ENCODE assay signal across 7 mouse cellular contexts in the genomic region with DNA sequence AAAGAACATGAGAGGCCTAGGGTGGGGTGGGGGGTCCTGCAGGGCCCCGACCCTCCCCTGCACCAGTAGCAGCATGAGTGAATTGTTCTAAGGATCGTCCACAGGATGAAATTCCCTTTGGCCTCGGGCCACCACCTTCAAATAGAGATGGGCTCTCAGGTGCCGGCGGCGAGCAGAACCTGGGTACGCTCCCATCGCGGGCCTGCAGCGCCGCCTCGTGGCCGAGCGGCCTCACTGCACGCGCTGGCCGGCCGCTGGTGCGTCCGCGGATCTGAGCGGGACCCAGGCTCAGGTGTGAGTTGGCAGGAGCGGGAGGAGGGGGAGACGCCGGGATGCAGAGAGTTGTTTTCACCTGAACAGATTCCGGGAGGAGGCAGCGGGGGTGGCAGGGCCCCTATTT. TPM values are rescaled to one million over a fixed set of nuclear protein-coding genes. Genes with fewer than 3 reads are reported as not detected.
DNase-seq lines count a peak whose midpoint lies in the region; ATAC-seq and TF ChIP-seq lines count a peak whose summit lies in the region.

No protein-coding gene starts in this region.

- peak; percentile 42 for ATAC-seq in Patski

- no peak for TF ChIP-seq CTCF in Patski (IDR thresholded peaks at IDR 0.05)
- TF ChIP-seq CTCF in cortical plate, adult 2 months (IDR thresholded peaks at IDR 0.05; ENCODE audit: extremely low read depth, insufficient read depth, low read length) = peak; percentile 75

- CTCF ChIA-PET in Patski (lab: Charles Lee) = no interaction called here

- DNase-seq in CD4-positive helper T cell, adult 2 months (ENCODE audit: low read depth, low spot score) = peak; percentile 66
- no peak for DNase-seq in Patski (ENCODE audit: low read depth, low spot score)
- peak; percentile 64 to 75 for DNase-seq in heart, postnatal 14 days
- DNase-seq in layer of hippocampus, adult 9-11 months = peak; percentile 43
- DNase-seq in lung, postnatal 36 days = peak; percentile 39
- DNase-seq in right cerebral cortex, postnatal 10 days (ENCODE audit: low spot score in 2 of 2) = peak; percentile 58 to 69

- no peaks in the 10 kb centered on the region for H3K4me1 ChIP-seq in cortical plate, adult 2 months (ENCODE audit: control insufficient read depth, insufficient read depth, low read length)

- intact Hi-C loops in heart, postnatal 14 days (cut with DNase I) = loop anchor here (2.0 to 5.0 kb wide), 3 partner anchors 263 to 332 kb away; no protein-coding TSS in a partner anchor

- no peak overlapping the region for H3K4me3 ChIP-seq in cortical plate, adult 2 months (ENCODE audit: insufficient read depth, low read length)

- POLR2A ChIA-PET in Patski (lab: Charles Lee) = no interaction called here

- no peak for TF ChIP-seq POLR2A in cortical plate, adult 2 months (IDR thresholded peaks at IDR 0.05; ENCODE audit: extremely low read depth, insufficient read depth, low read length)

- H3K27me3 ChIP-seq in Patski = peaks cover 16% of the 10 kb centered on the region

- in situ Hi-C loops in Patski (cut with MboI; ENCODE audit: low pct_unique_long_range_greater_than_20kb) = no loop called here

- H3K27ac ChIP-seq in cortical plate, adult 2 months (ENCODE audit: insufficient read depth, low read length) = no peak overlapping the region

RNA-seq across cellular contexts. Expression of gene Grm4, which starts 0.6 kb away (rescaled TPM):
- 0.01 TPM for polyA plus RNA-seq in Patski (2021)
- polyA plus RNA-seq in cortical plate, adult 2 months (2012; rRNA removed) = 18.7 and 21.6 TPM in 2 replicates
- under 1 TPM; 0.15 to 0.19 TPM for total RNA-seq in heart, postnatal 14 days (2021)

RNA-seq across cellular contexts. Expression of gene Hmga1, which starts 35.7 kb away (rescaled TPM):
- polyA plus RNA-seq in Patski (2021) = 32.2 TPM
- 73.3 and 75.1 TPM in 2 replicates for polyA plus RNA-seq in cortical plate, adult 2 months (2012; rRNA removed)
- 10 to 100 TPM; 37.1 to 38.2 TPM for total RNA-seq in heart, postnatal 14 days (2021)

RNA-seq across cellular contexts. Expression of gene AI413582, which starts 45.0 kb away (rescaled TPM):
- polyA plus RNA-seq in Patski (2021) = 30.7 TPM
- polyA plus RNA-seq in cortical plate, adult 2 months (2012; rRNA removed) = 109 and 112 TPM in 2 replicates
- total RNA-seq in heart, postnatal 14 days (2021) = 10 to 100 TPM in 1 of 2 experiments, 1 to 10 TPM in 1; 10.0 to 10.4 TPM

Comparison
In these comparisons a context has a peak if more than half of its experiments do, and no peak if none do; other contexts are left out.
1. RNA of gene Grm4, which starts 0.6 kb away (polyA plus RNA-seq): 18.7 to 21.6 TPM in cortical plate, adult 2 months; 0.01 TPM in Patski (single experiment); every median in the first group is over 10 times any median in the second.